Mouse (Mus musculus) heart, embryonic 14.5 days (tissue): ENCODE measurements around the gene Disp3. TPM values are rescaled to one million over a fixed set of nuclear protein-coding genes. Genes with fewer than 3 reads are reported as not detected.

ENCODE experiments used
- ATAC-seq: fragments of 200-750 bp; cut with Nextera tagmentation; 2 replicates; pipeline ENCODE4 v1.8.0; 2017; ENCODE audit warnings: low read depth, moderate TSS enrichment; ENCODE audit not compliant: insufficient number of reproducible peaks, insufficient read depth, low FRiP score
- H3K27ac ChIP-seq, 2 experiments: fragments of 200-500 bp in 1 of 2; fragments of 300-500 bp in 1 of 2; sonication (generic) in 1 of 2; replicated peaks in 1 of 2; 2 replicates each; pipeline ENCODE4 v1.5.1; 2012 to 2014; ENCODE audit warnings: low read depth in 2 of 2, low read length in 2 of 2, control low read depth in 1 of 2, mild to moderate bottlenecking in 1 of 2, mixed read lengths in 1 of 2; ENCODE audit not compliant: control insufficient read depth in 1 of 2, insufficient read depth in 1 of 2
- H3K27me3 ChIP-seq: fragments of 300-500 bp; sonication (generic); 2 replicates; pipeline ENCODE4 v1.6.1; 2014; ENCODE audit warnings: mild to moderate bottlenecking, low read length, control low read depth; ENCODE audit not compliant: control insufficient read depth, insufficient read depth
- H3K36me3 ChIP-seq: fragments of 300-500 bp; sonication (generic); 2 replicates; pipeline ENCODE4 v1.6.1; 2014; ENCODE audit warnings: mild to moderate bottlenecking, control low read depth, low read length, mixed read lengths; ENCODE audit not compliant: control insufficient read depth, insufficient read depth
- H3K4me1 ChIP-seq, 2 experiments: fragments of 200-500 bp in 1 of 2; fragments of 300-500 bp in 1 of 2; sonication (generic) in 1 of 2; 2 replicates each; pipeline ENCODE4 v1.6.1; 2012 to 2014; ENCODE audit warnings: low read length in 2 of 2, control low read depth in 1 of 2, mixed read lengths in 1 of 2; ENCODE audit not compliant: control insufficient read depth in 2 of 2, insufficient read depth in 2 of 2
- H3K4me2 ChIP-seq: fragments of 300-500 bp; sonication (generic); 2 replicates; pipeline ENCODE4 v1.6.1; 2014; ENCODE audit warnings: mild to moderate bottlenecking, low read length
- H3K4me3 ChIP-seq, 2 experiments: fragments of 200-500 bp in 1 of 2; fragments of 300-500 bp in 1 of 2; sonication (generic) in 1 of 2; 2 replicates each; pipeline ENCODE4 v1.5.1; 2012 to 2014; ENCODE audit warnings: low read length in 2 of 2, mild to moderate bottlenecking in 2 of 2, control low read depth in 1 of 2, low read depth in 1 of 2, moderate library complexity in 1 of 2; ENCODE audit not compliant: control insufficient read depth in 1 of 2, insufficient read depth in 1 of 2
- H3K9ac ChIP-seq: fragments of 300-500 bp; sonication (generic); 2 replicates; pipeline ENCODE4 v1.6.1; 2014; ENCODE audit warnings: mild to moderate bottlenecking, low read length
- H3K9me3 ChIP-seq: fragments of 300-500 bp; sonication (generic); 2 replicates; pipeline ENCODE4 v1.6.1; 2016; ENCODE audit warnings: low read length, control low read depth; ENCODE audit not compliant: control insufficient read depth
- WGBS: fragments of 180-500 bp; shearing (Covaris S2); extraction: QIAGEN DNeasy Blood & Tissue Kit; methylation state at CpG from one replicate; pipeline ENCODE4 v1.1.7; 2014; 5-methylcytosine and 5-hydroxymethylcytosine counted together
- polyA plus RNA-seq: library from polyadenylated mRNA; unstranded; fragments of >200 nt; fragmentation: Nextera tagmentation; extraction: Ambion mirVana; gene quantifications from 2 replicates; pipeline ENCODE4 v1.2.1, GENCODE M21; 2014

Gene Disp3
- polyA plus RNA-seq, 1 experiment from 2014 or later, result 0.04 TPM

DNA sequence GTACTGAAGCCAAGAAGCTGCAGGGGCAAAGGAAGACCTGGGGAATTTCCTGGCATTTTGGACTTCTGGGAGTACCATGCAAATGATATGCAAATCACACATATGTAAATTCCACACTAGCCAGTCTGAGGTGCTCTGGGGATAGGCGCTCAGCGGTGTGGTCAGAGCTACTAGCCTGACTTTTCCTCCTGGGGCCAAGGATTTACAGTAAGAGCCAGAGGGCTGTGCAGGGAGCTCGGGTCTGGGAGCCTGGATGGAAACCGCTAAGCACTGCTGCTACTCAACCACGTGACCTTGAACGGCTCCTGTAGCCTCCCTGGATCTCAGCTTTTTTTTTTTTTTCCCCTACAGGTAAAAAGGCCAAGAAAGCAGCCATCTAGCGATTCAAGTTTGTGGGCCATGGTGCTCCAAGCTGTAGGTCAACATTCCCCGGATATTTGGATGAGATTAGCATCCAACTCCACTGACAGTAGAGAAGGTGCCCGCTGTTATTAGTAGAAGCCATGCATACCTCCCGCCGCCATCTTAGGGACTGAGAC lies 95.0 kb downstream of the Disp3 start:
- no peaks in the 10 kb centered on the region for H3K36me3 ChIP-seq
- H3K9ac ChIP-seq, result no peak overlapping the region
- no peak overlapping the region for H3K27ac ChIP-seq
- no peaks in the 10 kb centered on the region for H3K4me1 ChIP-seq
- no peak for ATAC-seq
- WGBS, result 22% methylated on average over 11 of the region's 11 CpGs
- no peak overlapping the region for H3K4me2 ChIP-seq
- no peaks in the 10 kb centered on the region; the same call in 1 of the 2 replicates for H3K27me3 ChIP-seq
- no peak overlapping the region for H3K4me3 ChIP-seq
- H3K9me3 ChIP-seq, result no peaks in the 10 kb centered on the region

Other genes starting within 250 kb of the Disp3 start
- gene Clcn6, start 249.1 kb downstream of the Disp3 start, polyA plus RNA-seq, result 5.4 and 6.1 TPM in 2 replicates
- 8.7 and 9.7 TPM in 2 replicates for gene Mthfr, start 248.9 kb downstream of the Disp3 start, polyA plus RNA-seq
- 19.5 and 20.0 TPM in 2 replicates for gene Agtrap, start 199.9 kb downstream of the Disp3 start, polyA plus RNA-seq
- 40.9 and 42.1 TPM in 2 replicates for gene Mad2l2, start 157.6 kb downstream of the Disp3 start, polyA plus RNA-seq
- not detected in 2 replicates for gene Draxin, start 157.3 kb downstream of the Disp3 start, polyA plus RNA-seq
- 18.5 and 18.8 TPM in 2 replicates for gene Fbxo6, start 135.8 kb downstream of the Disp3 start, polyA plus RNA-seq
- gene Fbxo44, start 127.5 kb downstream of the Disp3 start, polyA plus RNA-seq, result 28.3 and 31.2 TPM in 2 replicates
- 0.15 TPM in 1 of 2 replicates, not detected in the other for gene Fbxo2, start 127.3 kb downstream of the Disp3 start, polyA plus RNA-seq
- 14.2 and 15.7 TPM in 2 replicates for gene Ubiad1, start 156.8 kb upstream of the Disp3 start, polyA plus RNA-seq
- 18.4 and 21.2 TPM in 2 replicates for gene Mtor, start 160.6 kb upstream of the Disp3 start, polyA plus RNA-seq
- gene Angptl7, start 212.5 kb upstream of the Disp3 start, polyA plus RNA-seq, result 11.5 and 16.6 TPM in 2 replicates